Mouse (Mus musculus): Measurements from ENCODE around the gene Gpr108.

Gpr108 gene

DNA sequence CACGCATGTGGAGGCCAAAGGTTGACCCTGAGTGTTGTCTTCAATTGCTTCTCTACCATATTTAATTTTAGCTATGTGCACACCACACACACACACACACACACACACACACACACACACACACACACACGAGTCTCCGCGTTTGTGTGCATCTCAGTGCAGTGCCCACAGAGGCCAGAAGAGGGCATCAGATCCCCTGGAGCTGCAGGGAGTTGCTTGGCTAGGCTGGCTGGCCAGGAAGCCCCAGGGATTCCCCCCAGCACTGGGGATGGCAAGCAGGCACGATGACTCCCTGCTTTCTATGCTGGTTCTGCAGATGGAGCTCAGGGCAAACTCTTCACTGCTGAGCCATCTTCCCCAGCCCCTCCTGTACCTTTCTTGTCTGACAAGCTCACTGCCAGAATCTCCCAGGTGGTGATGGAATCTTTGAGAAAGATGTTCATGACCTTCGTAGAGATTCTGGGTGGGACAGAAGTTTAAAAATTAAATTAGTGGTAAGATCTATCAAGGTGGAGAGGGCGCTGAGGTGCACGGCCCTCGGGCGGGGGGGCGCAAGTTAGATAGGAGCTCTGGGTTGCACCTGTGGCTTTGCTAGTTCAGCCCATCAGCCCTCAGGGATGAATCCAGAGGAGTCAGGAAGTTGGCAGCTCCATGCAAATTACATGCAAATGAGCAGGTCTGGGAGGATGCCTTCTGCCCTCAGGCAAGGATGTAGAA lies 28.9 kb downstream of the Gpr108 start:
- in situ Hi-C loops (cut with MboI, MseI) = loop anchor here (5.0 kb wide), 1 partner anchor 113 kb away; no protein-coding TSS in a partner anchor

DNA sequence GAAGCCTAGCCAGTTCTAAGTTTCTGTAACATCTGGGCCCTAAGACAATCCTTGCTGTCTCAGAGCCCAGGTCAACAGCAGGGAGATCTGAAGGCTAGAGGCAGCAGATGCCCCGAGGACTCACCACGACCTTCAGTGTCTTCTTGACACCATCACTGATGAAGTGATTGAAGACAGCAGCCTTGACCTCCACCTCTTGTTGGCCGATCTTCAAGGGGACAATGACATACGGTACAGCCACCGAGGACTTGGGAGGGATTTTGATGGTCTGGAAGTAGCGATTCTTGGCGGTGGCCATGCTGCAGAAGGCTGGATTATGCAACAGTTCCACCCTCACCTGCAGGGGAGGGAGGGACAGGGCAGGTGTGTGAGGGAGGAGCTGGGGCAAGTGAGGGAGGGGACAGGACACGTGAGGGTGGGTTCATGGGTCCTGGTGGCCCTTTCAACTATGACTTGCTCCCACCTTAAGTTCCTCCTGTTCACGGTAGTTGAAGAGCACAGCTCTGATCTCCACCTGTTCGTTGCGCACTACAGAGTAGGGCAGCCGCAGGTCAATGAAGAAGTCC lies 29.8 kb downstream of the Gpr108 start:
- in situ Hi-C loops (cut with MboI, MseI) = loop anchor here (5.0 kb wide), 1 partner anchor 114 kb away; no protein-coding TSS in a partner anchor

DNA sequence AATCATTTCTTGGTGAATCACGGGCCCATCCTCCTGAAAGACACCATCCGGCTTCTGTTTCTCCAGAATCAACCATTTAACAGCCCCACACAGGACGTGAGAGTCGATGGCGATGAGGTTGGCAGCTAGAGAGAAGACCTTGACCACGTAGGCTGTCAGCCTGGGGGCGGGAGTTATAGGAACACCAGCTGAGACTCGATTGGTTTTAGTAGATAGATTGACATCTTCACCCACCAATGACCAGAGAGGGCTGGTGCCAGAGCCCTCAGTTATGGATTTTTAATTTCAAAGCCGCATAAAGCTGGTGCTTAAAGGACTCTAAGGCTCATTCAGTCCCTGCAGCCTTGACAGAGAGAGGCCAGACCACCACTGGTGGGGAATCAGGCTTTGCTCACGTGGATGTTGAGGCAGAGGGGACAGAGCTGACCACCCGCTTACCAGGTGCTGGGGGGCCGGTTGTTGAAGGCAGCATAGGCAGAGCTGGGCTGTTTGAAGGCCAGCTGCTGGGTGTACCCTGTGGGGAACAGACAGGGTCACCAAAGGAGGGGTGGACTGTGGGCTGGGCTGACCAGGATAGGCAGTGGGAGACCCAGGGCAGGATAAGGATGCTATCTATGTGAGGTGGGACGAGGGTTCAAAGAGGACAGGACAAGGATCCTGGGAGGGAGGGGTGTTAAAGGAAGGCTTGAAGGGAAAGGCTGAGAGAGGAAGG lies 33.4 kb downstream of the Gpr108 start:
- in situ Hi-C loops (cut with MboI, MseI) = loop anchor here (5.0 kb wide), 1 partner anchor 117 kb away; no protein-coding TSS in a partner anchor

GRCm38 (mm10) chr17:57211501-57211900 lies 36.7 kb downstream of the Gpr108 start:
- in situ Hi-C loops (cut with MboI, MseI) = no loop called here

DNA sequence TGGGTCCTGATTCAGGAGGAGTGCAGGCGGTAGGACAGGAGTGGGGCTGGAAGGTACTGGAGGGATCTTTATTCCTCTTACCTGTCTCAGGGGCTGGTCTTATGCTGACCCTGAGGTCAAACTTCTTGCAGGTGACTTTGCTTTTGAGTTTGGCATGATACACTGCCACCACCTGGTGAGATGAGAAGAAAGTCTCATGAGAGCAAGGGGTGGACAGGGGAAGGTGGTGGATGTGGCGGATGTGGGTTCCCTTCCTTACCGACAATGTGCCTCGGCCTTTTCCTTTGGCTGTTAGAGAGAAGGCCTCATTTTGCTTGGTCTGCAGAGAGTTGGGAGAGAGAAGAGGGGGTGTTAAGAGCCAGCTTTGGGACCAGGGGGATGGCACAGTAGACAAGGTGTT lies 38.9 kb downstream of the Gpr108 start:
- in situ Hi-C loops (cut with MboI, MseI) = no loop called here

GRCm38 (mm10) chr17:57207938-57208337 lies 40.3 kb downstream of the Gpr108 start:
- in situ Hi-C loops (cut with MboI, MseI) = no loop called here

DNA sequence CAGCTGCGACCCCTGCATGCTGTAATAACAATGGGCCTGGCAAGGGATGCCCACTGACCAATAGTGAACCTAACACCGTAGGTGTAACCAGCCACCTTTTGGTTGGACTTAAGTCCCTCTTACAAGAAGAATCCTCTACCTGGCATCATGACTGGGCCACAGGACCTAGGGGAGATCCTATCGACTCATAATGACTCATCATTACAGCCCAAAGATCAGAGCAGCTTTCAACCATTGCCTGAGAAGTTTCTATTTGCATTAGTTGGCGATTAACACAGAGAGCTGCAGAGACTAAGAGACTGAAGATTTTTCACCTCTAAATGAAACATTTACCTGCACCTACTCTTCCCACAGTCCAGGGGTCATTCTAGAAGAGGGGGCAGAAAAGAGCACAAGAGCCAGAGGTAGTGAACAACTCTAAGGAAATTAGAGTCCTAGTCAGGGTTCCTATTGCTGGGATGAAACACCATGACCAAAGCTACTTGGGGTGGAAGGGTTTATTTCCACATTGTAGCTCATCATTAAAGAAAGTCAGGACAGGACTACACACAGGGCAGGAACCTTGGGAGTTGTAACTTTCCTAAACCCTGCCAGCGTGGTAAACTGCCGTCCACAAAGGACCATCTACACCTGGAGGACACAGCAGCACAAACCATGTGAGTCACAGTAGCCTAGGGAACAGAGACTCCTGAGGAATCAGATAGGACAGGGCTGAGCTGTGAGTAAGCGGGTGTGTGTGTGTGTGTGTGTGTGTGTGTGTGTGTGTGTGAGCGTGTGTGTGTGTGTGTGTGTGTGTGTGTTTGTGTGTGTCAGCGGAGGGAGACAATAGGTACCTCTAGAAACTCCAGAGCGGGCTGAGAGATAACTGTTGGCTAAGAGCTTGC lies 46.2 kb downstream of the Gpr108 start:
- in situ Hi-C loops (cut with MboI, MseI) = no loop called here

GRCm38 (mm10) chr17:57198252-57198651 lies 50.0 kb downstream of the Gpr108 start:
- in situ Hi-C loops (cut with MboI, MseI) = no loop called here

GRCm38 (mm10) chr17:57195326-57196010 lies 52.8 kb downstream of the Gpr108 start:
- in situ Hi-C loops (cut with MboI, MseI) = no loop called here

- in situ Hi-C loops (cut with MboI, MseI) = no loop called here
Observed at GRCm38 (mm10) chr17:57194771-57195170, 53.5 kb downstream of the Gpr108 start.

DNA sequence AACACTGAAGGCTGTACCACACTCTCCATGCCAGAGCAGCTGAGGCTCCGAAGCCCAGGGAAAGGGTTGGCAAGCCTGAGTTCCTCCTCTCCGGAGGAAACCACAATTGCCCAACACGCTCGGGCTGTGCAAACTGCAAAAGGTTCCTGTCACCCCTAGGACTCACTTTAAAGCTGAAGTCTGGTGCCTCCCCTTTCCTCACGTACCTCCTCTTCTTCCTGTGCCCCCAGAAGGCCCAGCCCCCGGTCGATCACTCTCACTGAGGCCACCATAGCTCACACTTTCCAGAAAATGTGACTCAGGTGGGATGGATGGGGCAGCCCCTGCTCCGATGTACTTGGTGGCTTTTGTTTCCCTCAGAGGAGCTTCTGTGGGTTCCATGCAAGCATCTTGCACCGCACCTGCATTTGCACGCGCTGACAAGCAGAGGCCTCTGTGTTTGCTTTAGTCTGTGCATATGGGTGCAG lies 54.2 kb downstream of the Gpr108 start, which contains the start of gene Tnfsf14:
TSS of gene Tnfsf14 (minus strand) at position 137 of the 467 bp plus-strand sequence.
- in situ Hi-C loops (cut with MboI, MseI) = no loop called here

DNA sequence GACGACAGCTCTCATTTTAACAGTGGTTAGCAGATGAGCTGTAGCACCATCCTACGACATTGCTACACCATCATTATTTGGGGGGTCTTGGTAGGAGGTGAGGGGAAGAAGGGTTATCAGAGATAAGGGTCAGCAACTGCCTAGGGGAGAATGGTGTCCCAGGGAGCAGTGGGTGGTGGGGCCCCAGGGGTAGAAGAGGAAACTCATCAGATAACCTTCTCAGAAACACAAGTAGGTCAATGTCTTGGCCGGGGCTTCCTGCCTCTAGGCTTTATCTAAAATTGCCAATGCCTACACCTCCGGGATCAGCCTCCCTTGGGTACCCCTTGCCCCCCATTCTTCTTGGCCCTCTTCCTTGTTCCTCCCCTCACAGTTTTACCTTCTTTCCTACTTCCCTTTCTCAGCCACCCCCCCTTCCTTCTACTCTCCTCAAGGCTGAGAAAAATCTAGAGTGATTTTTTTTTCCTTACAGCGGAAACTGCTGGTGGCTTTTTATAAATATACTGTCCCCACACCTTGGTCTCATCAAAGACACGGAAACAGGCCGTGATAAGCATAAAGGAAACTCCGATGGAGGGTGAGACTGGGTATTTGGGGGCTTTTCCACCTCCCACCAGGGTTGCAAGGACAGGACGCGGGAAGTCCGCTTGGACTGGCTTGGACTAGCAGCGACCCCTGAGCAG lies 59.6 kb downstream of the Gpr108 start:
- in situ Hi-C loops (cut with MboI, MseI) = no loop called here

DNA sequence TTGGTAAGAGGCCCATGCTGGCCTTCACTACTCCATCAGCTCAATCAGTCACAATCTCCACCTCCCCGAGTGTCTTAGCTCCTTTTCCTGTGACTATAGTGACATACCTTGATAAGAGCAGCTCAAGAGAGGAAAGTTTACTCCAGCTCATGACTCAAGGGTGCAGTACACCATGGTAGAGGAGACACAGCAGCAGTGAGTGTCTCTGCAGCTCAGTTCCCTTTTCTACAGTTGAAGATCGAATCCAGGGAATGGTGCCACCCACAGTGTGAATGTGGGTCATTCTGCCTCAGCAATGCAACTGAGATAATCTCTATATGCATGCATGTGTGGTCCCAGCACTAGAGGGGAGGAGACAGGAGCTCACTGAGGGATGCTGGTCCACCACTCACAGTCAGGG lies 62.6 kb downstream of the Gpr108 start:
- in situ Hi-C loops (cut with MboI, MseI) = no loop called here

All from T-helper 1 cell (primary cell).